Mouse (Mus musculus): ENCODE measurements around the gene Tmem136. TPM values are rescaled to one million over a fixed set of nuclear protein-coding genes. Genes with fewer than 3 reads are reported as not detected.

Gene Tmem136
- polyA plus RNA-seq, 1 experiment = 13.2 TPM

DNA sequence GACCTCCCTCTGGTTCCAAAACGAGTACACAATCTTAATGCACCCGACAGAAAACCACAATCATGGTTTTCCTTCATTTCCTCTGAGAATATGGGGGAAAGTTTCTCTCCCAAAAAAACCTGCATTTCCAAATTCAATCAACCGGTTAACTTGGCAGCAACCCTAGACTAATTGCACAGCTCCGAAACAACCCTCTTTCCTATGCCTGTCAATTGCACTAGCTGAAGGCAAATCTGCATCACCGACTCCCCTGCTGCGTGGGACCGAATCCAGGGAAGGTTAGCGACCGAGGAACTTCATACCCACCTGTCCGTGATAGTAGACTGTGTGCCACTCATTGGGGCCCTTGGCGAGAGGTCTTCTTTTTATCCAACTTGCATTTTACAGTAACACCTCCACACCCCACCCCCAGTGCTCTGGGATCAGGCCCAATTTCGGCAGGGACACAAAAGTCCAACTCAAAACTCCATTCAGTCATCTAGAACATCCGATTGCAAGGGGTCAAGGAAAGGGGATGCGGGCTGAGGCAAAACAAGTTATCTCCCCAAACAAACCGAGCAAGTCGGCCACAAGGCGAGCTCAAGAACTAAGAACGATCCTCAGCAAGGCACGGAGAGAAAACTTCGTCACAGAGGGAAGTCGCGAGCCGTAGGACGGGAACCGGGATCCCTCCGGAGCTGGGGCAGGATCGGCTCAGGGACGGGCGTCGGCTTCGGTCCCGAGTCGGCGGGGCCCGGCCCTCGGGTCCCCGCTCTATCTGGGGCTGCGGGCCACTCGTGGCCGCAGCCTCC, 11.3 kb downstream of the Tmem136 start:
- Histone ChIP-seq H3K36me3 (ENCODE audit: control insufficient read depth, insufficient read depth, low read length) (no peaks in the 10 kb centered on the region; the same call in 1 of the 2 replicates), H3K4me1 (ENCODE audit: control insufficient read depth, insufficient read depth, low read length) (peaks cover 20% of the 10 kb centered on the region), H3K27me3 (replicated peaks; ENCODE audit: control insufficient read depth, insufficient read depth, low read length) (no peaks in the 10 kb centered on the region), H3K4me3 (ENCODE audit: insufficient read depth, low read depth, low read length) (peak overlapping the region; percentile 66), H3K27ac (ENCODE audit: insufficient read depth, low read depth, low read length) (peak overlapping the region; percentile 96)
- peak; percentile 84 for DNase-seq
- no peak for TF ChIP-seq POLR2A (IDR thresholded peaks at IDR 0.05; ENCODE audit: low read depth, low read length)
- under 1% methylated on average over 40 of the region's 40 CpGs for WGBS

DNA sequence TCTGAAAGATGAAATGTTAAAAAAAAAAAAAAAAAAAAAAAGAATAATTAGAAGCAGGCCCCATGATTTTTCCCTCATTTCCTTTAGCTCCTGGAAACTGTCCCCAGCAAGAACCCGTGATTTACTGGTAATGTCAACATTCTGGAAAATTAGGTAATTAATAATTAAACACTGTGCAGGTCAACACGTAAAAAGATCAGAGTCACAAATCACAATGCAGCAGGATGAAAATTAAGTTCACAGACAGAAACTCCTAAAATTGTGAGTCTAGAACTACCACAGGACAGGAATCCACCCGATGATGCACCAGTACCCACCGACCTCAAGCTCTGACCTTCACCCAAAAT, 11.9 kb downstream of the Tmem136 start:
- peak; percentile 70 for DNase-seq
- WGBS = 3% methylated on average over 4 of the region's 4 CpGs
- H3K4me3 ChIP-seq (ENCODE audit: insufficient read depth, low read depth, low read length) = peak overlapping the region; percentile 66
- peak overlapping the region; percentile 96 for H3K27ac ChIP-seq (ENCODE audit: insufficient read depth, low read depth, low read length)
- TF ChIP-seq CTCF (conservative IDR thresholded peaks at IDR 0.05; ENCODE audit: insufficient read depth, insufficient read length, low read depth, low read length) (no peak), POLR2A (IDR thresholded peaks at IDR 0.05; ENCODE audit: low read depth, low read length) (no peak)
- H3K4me1 ChIP-seq (ENCODE audit: control insufficient read depth, insufficient read depth, low read length) = peaks cover 19% of the 10 kb centered on the region
- no peaks in the 10 kb centered on the region for H3K27me3 ChIP-seq (replicated peaks; ENCODE audit: control insufficient read depth, insufficient read depth, low read length)
- no peaks in the 10 kb centered on the region; the same call in 1 of the 2 replicates for H3K36me3 ChIP-seq (ENCODE audit: control insufficient read depth, insufficient read depth, low read length)

DNA sequence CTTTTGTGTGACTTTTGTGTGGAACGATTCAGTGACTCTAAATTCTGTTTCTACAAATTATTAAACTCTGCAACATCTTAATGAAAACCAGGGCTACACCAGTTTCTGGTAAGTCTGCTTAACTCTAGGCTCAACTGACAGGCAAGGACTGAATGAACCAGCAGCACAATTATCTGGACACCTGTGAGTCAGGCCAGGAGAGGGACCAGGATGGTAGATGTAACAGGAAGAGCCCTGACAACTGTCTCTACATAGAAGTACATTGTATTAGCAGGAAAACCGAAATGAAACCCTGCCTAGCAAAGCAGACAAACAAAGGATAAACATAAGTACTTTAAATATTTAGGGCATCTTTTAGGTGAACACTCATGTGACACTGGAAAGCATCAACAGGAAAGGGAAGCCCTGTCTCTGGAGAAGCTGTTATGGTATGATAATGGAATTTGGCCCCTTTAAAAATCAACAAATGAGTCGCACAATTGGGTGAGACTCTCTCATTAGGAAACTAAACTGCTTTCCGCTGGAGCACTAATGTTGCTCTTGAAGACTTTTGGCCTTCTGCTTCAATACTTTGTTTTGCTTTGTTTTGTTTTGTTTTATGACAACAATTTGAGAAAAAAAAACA, 12.6 kb downstream of the Tmem136 start:
- Histone ChIP-seq H3K36me3 (ENCODE audit: control insufficient read depth, insufficient read depth, low read length) (no peaks in the 10 kb centered on the region; the same call in 1 of the 2 replicates), H3K4me1 (ENCODE audit: control insufficient read depth, insufficient read depth, low read length) (peaks cover 19% of the 10 kb centered on the region), H3K27ac (ENCODE audit: insufficient read depth, low read depth, low read length) (peak overlapping the region; percentile 73), H3K4me3 (ENCODE audit: insufficient read depth, low read depth, low read length) (peak overlapping the region; percentile 50), H3K27me3 (replicated peaks; ENCODE audit: control insufficient read depth, insufficient read depth, low read length) (no peaks in the 10 kb centered on the region)
- peak; percentile 41 for DNase-seq
- 7% methylated on average over 4 of the region's 4 CpGs for WGBS
- TF ChIP-seq POLR2A (IDR thresholded peaks at IDR 0.05; ENCODE audit: low read depth, low read length) (no peak), CTCF (conservative IDR thresholded peaks at IDR 0.05; ENCODE audit: insufficient read depth, insufficient read length, low read depth, low read length) (no peak)

DNA sequence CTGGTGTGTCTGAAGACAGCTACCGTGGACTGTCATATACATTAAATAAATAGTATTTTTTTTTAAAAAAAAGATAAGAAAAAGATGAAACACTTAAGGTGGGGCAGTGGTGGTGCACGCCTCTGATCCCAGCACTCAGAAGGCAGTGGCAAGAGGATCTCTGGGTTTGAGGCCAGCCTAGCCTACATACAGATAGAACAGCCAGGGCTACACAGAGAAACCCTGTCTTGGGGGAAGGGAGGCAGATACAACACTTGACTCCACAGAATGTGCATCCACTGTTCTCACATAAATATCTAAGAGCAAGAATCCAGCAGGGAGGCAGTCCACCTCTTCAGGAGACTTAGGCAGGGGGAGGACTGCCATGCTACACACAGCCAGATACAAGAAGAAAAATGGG, 13.4 kb downstream of the Tmem136 start:
- peak overlapping the region; percentile 33; the same call in 1 of the 2 replicates for H3K27ac ChIP-seq (ENCODE audit: insufficient read depth, low read depth, low read length)
- peaks cover 22% of the 10 kb centered on the region for H3K4me1 ChIP-seq (ENCODE audit: control insufficient read depth, insufficient read depth, low read length)
- DNase-seq = no peak
- TF ChIP-seq POLR2A (IDR thresholded peaks at IDR 0.05; ENCODE audit: low read depth, low read length) (no peak), CTCF (conservative IDR thresholded peaks at IDR 0.05; ENCODE audit: insufficient read depth, insufficient read length, low read depth, low read length) (no peak)
- WGBS = 85% methylated on average over 2 of the region's 2 CpGs
- H3K36me3 ChIP-seq (ENCODE audit: control insufficient read depth, insufficient read depth, low read length) = no peaks in the 10 kb centered on the region; the same call in 1 of the 2 replicates
- peak overlapping the region; percentile 20; the same call in 1 of the 2 replicates for H3K4me3 ChIP-seq (ENCODE audit: insufficient read depth, low read depth, low read length)
- H3K27me3 ChIP-seq (replicated peaks; ENCODE audit: control insufficient read depth, insufficient read depth, low read length) = no peaks in the 10 kb centered on the region

DNA sequence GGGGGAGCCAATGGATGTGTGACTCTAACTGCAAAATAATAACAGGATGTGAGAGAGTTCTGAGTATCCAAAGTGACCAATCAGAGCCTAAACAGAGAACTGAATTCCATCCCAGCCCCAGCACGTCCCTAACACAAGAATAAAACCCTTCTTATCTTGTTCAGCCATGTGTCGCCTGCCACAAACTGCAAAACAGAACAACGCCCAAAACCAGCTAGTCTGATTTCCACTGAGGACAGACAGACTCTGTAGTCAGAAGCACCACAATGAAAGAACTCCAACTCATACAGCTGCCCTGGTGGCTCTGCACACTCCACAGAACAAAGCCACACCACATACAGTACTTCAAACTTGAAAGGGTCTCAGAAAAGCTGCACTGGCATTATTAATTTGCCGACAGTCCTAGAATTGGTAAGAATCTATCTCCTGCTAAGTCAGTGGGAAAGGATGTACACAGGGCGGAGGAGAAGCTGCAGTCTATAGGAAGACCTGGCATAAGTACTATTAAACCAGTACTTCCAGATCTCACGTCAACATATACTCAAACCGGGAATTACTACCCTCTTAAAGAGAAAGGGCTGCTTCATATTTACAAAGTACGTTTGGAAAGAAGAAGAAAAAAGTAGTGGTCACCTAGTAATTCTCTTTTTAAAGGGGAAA, 14.3 kb downstream of the Tmem136 start:
- WGBS = 42% methylated on average over 8 of the region's 8 CpGs
- no peak for TF ChIP-seq POLR2A (IDR thresholded peaks at IDR 0.05; ENCODE audit: low read depth, low read length)
- no peak for TF ChIP-seq CTCF (conservative IDR thresholded peaks at IDR 0.05; ENCODE audit: insufficient read depth, insufficient read length, low read depth, low read length)
- Histone ChIP-seq H3K27ac (ENCODE audit: insufficient read depth, low read depth, low read length) (peak overlapping the region; percentile 63), H3K4me1 (ENCODE audit: control insufficient read depth, insufficient read depth, low read length) (peaks cover 29% of the 10 kb centered on the region), H3K36me3 (ENCODE audit: control insufficient read depth, insufficient read depth, low read length) (no peaks in the 10 kb centered on the region; the same call in 1 of the 2 replicates), H3K4me3 (ENCODE audit: insufficient read depth, low read depth, low read length) (peak overlapping the region; percentile 7; the same call in 1 of the 2 replicates), H3K27me3 (replicated peaks; ENCODE audit: control insufficient read depth, insufficient read depth, low read length) (no peaks in the 10 kb centered on the region)
- peak; percentile 53 for DNase-seq

DNA sequence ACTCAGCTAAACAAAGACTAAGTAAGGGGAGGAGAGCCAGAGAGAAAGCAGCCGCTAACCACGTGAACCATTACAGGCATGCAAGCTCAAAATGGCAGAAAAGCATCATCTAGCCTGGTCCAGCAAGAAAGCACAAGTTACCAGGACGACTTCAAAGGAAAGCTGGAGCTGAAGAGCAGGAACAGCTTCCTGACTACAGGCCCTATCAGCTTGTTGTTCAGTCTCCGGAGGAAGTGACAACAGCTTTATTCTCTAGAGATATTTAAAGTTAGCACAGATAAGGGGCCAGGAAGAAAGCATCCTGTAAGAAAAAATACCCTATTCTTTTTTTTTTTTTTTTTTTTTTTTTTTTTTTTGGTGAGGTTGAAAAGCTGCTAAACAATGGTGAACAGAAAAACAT, 17.4 kb downstream of the Tmem136 start:
- peak; percentile 58 for DNase-seq
- WGBS = 43% methylated on average over 4 of the region's 4 CpGs
- H3K4me1 ChIP-seq (ENCODE audit: control insufficient read depth, insufficient read depth, low read length) = peaks cover 44% of the 10 kb centered on the region
- TF ChIP-seq POLR2A (IDR thresholded peaks at IDR 0.05; ENCODE audit: low read depth, low read length) (no peak), CTCF (conservative IDR thresholded peaks at IDR 0.05; ENCODE audit: insufficient read depth, insufficient read length, low read depth, low read length) (no peak)
- H3K27ac ChIP-seq (ENCODE audit: insufficient read depth, low read depth, low read length) = no peak overlapping the region
- no peak overlapping the region for H3K4me3 ChIP-seq (ENCODE audit: insufficient read depth, low read depth, low read length)
- H3K36me3 ChIP-seq (ENCODE audit: control insufficient read depth, insufficient read depth, low read length) = no peaks in the 10 kb centered on the region; the same call in 1 of the 2 replicates
- H3K27me3 ChIP-seq (replicated peaks; ENCODE audit: control insufficient read depth, insufficient read depth, low read length) = no peaks in the 10 kb centered on the region

Data from kidney, adult 2 months (tissue).